Mouse (Mus musculus) c-Kit-positive CD71-negative TER-119-negative erythroid progenitor cells, embryonic 14.5 days (primary cell): ENCODE results near the gene Ptgs1.

Experiments
- DNase-seq: peaks from one replicate; pipeline ENCODE4 v3.0.0-alpha.2; 2013; ENCODE audit warnings: low read depth

Gene Ptgs1

GRCm38 (mm10) chr2:36215203-36215739 is 15.0 kb upstream of the Ptgs1 start:
- DNase-seq, result no peak

GRCm38 (mm10) chr2:36216546-36216945 is 13.7 kb upstream of the Ptgs1 start:
- no peak for DNase-seq

GRCm38 (mm10) chr2:36216953-36217573 is 13.2 kb upstream of the Ptgs1 start:
- DNase-seq, result no peak

- no peak for DNase-seq
Measured at GRCm38 (mm10) chr2:36217692-36218233, 12.5 kb upstream of the Ptgs1 start.

GRCm38 (mm10) chr2:36220106-36220505 is 10.1 kb upstream of the Ptgs1 start:
- DNase-seq, result no peak

- DNase-seq, result no peak
Measured at GRCm38 (mm10) chr2:36220891-36221290, 9.3 kb upstream of the Ptgs1 start.

GRCm38 (mm10) chr2:36222168-36222848 is 7.9 kb upstream of the Ptgs1 start:
- no peak for DNase-seq

- no peak for DNase-seq
Measured at GRCm38 (mm10) chr2:36223436-36223835, 6.8 kb upstream of the Ptgs1 start.

- DNase-seq, result no peak
Measured at GRCm38 (mm10) chr2:36224153-36224552, 6.1 kb upstream of the Ptgs1 start.

- no peak for DNase-seq
Measured at GRCm38 (mm10) chr2:36224599-36224998, 5.6 kb upstream of the Ptgs1 start.

GRCm38 (mm10) chr2:36230967-36231366 is 741 bp downstream of the Ptgs1 start:
- DNase-seq, result no peak

- DNase-seq, result no peak
Measured at GRCm38 (mm10) chr2:36234526-36235368, 4.5 kb downstream of the Ptgs1 start.

- no peak for DNase-seq
Measured at GRCm38 (mm10) chr2:36235917-36236316, 5.7 kb downstream of the Ptgs1 start.

GRCm38 (mm10) chr2:36236889-36237288 is 6.7 kb downstream of the Ptgs1 start:
- DNase-seq, result no peak

- DNase-seq, result no peak
Measured at GRCm38 (mm10) chr2:36237557-36237956, 7.3 kb downstream of the Ptgs1 start.

- DNase-seq, result no peak
Measured at GRCm38 (mm10) chr2:36238467-36238866, 8.2 kb downstream of the Ptgs1 start.

- DNase-seq, result no peak
Measured at GRCm38 (mm10) chr2:36238951-36239350, 8.7 kb downstream of the Ptgs1 start.

GRCm38 (mm10) chr2:36242514-36242913 is 12.3 kb downstream of the Ptgs1 start:
- no peak for DNase-seq

- no peak for DNase-seq
Measured at GRCm38 (mm10) chr2:36243296-36243891, 13.2 kb downstream of the Ptgs1 start.

- DNase-seq, result no peak
Measured at GRCm38 (mm10) chr2:36243892-36244309, 13.7 kb downstream of the Ptgs1 start.

- DNase-seq, result no peak
Measured at GRCm38 (mm10) chr2:36244705-36245104, 14.5 kb downstream of the Ptgs1 start.

- DNase-seq, result no peak
Measured at GRCm38 (mm10) chr2:36247964-36248363, 17.7 kb downstream of the Ptgs1 start.
